Mouse (Mus musculus): Measurements from ENCODE around the gene Oas1g.
"Not testable (repeated sequence)": the region's sequence is repeated elsewhere in the genome, so short reads cannot be mapped to it uniquely, and the experiment has no call there.

The Oas1g gene

DNA sequence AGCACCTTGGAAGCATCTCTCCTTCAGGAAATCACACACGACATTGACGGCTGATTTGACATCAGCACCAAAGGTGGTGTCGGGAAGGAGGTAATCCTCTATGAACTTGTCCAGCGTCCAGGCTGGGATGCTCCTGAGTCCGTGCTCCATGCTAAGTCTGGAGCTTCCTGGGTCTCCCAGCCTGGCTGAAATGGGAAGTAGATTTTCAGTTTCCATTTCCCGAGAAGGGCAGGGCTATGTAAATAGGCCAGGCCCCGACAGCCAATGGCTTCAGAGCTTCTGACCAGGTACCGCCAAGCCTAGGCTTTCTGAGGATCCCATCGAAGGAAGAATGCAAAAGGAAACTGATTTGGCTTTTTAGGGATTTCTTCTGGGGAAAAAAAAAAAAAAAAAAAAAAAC, at the start of gene Oas1g:
TSS of gene Oas1g (minus strand) at position 201 of the 400 bp plus-strand sequence.
- not testable (repeated sequence) for DNase-seq (ENCODE audit: low read depth, low spot score)

DNA sequence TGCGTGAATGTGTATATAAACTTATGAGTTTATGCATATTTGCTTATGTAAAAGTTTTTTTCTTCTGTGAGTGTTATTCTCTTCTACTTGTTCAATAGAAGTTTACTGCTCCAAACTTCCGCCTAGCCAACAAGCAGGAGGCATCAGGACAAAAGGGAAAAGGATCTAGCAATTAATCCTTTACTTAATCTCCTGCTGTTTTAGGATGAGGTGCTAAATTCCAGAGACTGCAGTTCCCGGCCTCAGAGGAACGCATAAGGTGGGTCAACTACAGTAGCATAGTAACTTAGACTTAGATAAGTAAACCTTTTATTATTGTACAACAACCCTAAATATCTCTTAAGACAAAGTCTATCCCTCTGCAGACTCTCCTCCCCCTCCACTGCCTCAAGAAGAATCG, 46.6 kb upstream of the Oas1g start:
- DNase-seq (ENCODE audit: low read depth, low spot score): no peak

DNA sequence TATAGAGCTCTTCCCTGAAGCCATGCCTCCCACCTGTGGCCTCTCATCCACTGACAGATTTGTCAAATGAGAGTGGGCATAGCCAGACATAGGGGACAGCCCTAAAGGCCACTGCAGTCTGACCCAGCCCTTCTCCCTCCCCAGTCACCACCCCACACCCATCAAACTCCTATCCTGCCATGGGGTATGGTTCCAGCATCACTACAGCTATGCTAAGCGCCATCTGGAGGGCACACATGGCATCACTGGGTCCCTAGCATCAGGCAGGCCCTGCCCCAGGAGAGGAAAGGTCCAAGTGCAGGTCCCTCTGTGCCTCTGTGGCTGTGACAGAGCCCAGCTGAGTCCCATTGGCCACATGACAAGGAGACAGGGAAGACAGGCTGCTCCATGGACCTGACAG, 39.6 kb upstream of the Oas1g start:
- DNase-seq (ENCODE audit: low read depth, low spot score): no peak

DNA sequence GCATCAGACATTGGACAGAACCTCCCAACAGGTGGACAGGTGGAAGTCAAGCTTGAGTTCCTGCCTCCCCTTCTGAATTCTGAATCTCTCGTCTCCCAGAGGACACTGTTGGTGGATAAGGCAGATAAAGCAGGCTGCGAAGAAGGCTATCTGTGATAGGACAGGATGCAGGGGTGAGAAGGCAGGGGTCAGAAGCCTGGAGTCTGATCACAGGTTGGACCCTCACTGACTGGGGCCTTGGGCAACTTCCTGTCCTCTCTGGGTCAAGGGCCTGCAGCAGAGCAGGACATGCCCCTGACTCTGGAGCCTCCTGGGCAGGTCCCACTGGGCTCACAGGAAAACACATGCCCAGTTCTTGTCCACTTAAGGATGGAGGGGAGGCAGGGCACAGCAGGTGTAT, 38.9 kb upstream of the Oas1g start:
- DNase-seq (ENCODE audit: low read depth, low spot score): not testable (repeated sequence)

DNA sequence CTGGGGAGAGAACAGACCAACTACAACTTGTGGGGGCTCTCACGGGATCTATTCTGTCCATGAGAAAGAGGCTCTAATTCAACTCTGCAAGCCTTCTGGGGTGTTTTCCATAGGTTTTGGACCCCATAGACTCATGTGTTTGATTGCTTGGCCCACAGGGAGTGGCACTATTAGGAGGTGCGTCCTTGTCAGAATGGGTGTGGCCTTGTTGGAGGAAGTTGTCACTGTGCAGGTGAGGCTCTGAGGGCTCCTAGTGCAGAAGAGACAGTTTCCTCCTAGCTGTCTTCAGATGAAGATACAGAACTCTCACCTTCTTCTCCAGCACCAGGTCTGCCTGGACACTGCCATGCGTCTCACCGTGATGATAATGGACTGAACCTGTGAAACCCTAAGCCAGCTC, 37.1 kb upstream of the Oas1g start:
- DNase-seq (ENCODE audit: low read depth, low spot score): not testable (repeated sequence)

DNA sequence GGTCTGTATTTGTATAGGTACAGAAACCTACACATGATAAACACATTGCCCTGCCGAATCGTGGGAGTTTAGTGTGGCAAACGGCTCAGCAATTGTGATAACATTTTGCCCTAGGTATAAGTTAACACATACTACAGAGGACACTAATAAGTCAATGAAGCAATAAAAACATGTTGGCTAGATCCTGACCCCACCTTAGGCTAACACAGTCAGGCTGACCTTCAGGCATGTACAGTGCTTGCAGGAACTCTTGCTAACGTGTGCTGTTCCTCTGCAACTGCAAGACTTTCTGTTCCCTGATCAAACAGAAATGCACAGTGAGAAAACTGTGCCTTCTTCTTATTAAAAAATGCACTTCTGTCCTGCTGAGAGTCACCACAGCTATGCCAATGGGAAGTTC, 36.6 kb upstream of the Oas1g start:
- DNase-seq (ENCODE audit: low read depth, low spot score): no peak

DNA sequence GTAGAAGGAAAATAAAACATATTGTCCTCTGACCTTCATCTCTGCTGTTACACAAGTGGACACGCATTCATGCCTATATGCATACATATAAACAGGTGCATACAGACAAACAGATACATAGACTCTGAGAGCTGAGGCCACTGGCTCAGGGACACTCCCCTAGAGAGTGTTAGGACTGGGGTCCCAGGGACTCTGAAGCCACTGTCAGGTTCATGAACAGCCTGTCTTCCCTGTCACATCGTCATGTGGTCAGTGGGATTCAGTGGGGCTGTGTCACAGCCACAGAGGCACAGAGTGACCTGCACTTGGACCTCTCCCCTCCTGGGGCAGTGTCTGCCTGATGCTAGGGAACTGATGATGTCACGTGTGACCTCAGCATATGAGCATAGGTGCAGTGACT, 32.9 kb upstream of the Oas1g start:
- no peak for DNase-seq (ENCODE audit: low read depth, low spot score)

DNA sequence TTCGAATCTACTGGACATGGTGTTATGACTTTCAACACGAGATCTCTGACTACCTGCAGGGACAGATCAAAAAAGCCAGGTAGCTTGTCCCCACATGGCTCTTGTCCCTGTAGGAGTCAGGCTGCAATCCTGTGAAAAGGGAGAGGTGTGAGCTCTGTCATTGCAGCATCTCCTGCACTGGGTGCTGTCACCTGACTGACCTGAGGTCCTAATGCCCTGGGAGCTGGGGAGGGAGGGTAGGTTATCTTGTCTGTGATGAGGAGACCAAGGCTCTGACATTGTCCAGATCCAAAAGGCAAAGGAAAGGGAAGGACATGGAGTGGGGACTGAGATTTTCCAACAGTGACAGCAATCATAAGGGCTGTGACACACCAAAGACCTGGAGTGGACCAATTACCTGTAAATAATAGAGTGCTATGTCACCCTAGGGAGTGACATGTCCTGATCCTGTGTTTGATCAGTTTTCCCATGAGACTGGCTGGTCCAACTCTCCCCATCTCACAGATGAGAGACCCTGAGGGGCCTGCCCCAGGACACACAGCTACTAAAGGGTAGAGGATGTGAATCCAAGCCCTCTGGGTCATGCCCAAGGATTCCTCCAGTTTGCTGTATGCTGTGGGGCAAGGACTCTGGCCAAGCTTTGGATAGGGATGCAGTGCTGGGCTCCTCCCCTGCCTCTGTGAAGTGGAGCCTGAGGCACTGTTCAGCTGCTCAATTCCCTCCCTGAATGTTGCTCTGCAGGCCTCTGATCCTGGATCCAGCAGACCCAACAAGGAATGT, 31.9 kb upstream of the Oas1g start:
- not testable (repeated sequence) for DNase-seq (ENCODE audit: low read depth, low spot score)

DNA sequence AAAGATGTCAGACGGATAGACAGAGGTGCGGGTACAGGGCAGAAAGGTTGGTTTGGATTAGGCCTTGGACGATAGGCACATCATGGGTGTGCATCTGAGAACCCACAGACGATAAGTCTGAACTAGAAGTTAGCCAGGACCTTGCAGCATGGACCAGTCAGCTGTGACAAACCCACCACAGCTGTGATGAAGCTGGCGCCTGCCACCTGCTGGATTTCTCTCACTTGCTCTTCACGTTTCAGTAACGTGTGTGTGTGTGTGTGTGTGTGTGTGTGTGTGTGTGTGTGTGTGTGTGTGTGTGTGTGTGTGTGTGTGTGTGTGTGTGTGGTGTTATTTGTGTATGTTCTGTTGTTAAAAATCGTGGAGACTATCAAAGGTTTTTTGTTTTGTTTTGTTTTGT, 26.8 kb upstream of the Oas1g start, which contains the start of gene Oas1d:
TSS of gene Oas1d (plus strand) at position 333 of the 400 bp plus-strand sequence.
- DNase-seq (ENCODE audit: low read depth, low spot score): not testable (repeated sequence)

DNA sequence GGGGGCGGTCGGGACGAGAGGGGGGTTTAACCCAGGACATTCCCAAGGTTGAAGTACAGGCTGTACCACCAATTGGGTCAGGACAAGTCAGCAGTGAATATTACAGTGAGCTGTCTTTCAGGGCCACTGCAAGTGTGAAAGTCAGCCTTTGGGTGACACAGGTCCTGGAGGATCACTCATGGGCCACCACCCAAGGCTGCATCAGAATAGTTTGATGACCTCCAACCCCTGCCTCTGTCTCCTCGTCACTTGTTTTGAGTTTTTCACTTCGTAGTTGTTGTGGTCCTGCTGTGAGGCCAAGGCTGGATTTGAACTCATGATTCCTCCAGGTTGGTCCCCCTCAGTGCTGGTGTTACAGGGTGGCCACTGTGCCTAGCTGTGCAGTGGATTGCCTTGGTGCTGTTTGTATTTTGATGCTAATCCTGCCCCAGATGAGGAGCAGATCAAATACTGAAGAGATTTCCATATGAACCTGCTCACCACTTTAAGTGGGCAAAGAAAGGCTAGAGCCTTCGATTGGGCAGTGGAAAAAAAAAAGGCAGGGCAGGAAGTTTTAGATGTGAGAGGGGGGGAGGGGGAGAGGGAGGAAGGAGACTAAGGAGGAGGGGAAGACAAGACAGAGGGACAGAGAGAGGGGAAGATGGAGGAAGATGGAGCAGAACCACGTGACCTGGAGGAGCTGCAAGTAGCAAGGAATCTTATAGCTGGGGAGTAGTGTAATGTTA, 20.9 kb upstream of the Oas1g start:
- no peak for DNase-seq (ENCODE audit: low read depth, low spot score)

DNA sequence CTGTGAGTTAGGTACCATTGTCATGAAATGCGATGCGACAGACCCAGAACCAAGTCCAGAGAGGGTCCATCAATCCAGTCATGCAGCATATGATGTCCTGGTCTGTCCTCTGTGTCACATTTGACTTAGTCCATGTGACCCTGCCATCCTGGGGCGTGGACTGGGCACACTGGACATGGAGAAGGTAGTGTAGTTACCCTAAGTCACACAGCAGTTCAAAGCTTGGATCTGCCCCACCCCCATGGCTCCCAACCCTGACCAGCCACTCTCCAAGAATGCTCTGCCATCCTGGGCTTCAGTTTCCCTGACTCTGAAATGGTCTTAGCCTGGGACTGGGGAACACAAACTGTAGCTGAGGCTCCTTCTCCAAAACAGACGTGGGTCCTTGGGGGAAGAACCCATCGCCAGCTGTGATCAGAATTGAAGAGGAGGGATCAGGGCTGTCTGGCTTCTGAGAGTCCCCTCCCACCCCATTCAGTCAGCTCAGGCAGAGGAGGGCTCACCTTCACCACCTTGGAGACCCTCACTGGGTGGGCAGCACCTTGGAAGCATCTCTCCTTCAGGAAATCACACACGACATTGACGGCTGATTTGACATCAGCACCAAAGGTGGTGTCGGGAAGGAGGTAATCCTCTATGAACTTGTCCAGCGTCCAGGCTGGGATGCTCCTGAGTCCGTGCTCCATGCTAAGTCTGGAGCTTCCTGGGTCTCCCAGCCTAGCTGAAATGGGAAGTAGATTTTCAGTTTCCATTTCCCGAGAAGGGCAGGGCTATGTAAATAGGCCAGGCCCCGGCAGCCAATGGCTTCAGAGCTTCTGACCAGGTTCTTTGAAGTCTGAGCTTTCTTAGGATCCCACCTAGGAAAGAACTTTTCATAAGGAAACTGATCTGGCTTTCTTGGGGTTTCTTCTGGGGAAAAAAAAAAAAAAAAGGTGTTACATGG, 19.6 kb upstream of the Oas1g start, which contains the start of gene Oas1a:
TSS of gene Oas1a (minus strand) at position 731 of the 943 bp plus-strand sequence.
- not testable (repeated sequence) for DNase-seq (ENCODE audit: low read depth, low spot score)

DNA sequence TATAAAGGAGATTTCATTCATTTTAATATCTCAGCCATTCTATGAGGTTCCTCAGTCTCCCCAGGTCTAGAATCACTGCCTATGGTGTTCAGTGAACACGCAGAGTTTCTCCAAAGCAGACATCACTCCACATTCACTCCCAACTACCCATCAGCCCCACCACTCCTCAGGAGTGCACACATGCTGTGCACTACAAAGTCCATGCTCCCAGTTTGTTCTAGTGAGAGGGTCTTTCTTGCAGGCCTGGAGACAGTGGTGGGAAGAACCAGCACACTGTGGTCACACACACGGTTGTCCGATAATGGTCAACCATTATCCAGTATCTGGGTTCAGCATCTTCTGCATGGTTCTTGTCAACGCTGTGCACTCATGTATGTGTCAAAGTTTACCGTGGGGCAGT, 14.6 kb upstream of the Oas1g start:
- no peak for DNase-seq (ENCODE audit: low read depth, low spot score)

DNA sequence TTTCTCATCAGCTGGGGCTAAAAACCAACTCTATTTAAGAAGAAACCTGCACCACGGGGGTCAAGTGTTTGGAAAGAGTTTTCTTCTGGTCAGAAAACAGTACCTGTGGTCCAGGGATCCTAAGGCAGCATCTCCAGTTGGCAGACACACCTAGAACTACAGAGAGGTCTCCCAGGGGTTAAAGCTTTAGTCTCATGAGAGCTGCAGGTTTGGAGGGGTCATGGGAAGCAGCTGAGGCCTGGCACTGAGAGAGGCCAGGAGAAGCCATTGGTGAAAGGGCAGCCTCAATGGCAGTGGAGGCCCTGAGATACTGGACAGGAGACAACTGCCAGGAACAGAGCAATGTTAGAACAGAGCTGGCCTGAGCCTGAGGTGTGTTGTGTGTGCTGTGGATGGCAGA, 13.3 kb upstream of the Oas1g start:
- DNase-seq (ENCODE audit: low read depth, low spot score): no peak

DNA sequence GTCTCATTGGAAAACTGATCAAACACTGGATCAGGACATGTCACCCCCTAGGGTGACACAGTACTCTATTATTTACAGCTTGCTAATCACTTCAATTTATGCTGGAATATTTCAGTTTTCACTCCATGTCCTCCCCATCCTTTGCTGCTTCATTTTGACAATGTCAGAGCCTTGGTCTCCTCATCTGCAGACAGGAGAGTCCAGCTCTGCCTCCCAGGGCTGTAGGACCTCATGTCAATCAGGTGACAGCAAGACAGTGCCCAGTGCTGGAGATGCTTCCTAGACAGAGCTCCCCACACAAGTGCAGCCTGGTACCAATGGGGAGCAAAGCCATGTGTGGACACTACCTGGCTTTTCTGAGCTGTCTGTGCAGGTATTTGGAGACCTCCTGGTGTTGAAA, 11.3 kb upstream of the Oas1g start:
- no peak for DNase-seq (ENCODE audit: low read depth, low spot score)

DNA sequence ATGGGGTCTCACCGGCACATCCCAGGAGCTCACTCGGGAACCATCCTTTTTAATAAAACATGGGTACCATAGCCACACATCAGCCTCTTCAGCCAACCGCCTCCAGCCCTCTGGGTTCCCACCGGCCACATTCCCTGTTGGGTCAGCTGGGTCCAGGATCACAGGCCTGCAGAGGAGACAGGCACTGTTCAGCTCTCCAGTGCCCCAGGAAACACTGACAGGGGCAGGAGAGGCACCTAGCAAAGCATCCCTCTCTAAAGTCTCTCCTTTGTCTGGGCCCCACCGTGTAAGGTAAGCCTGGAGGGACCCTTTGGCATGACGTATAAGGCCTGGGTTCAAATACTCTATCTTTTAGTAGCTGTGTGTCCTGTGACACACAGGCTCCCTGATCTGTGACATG, 10.9 kb upstream of the Oas1g start:
- DNase-seq (ENCODE audit: low read depth, low spot score): no peak

DNA sequence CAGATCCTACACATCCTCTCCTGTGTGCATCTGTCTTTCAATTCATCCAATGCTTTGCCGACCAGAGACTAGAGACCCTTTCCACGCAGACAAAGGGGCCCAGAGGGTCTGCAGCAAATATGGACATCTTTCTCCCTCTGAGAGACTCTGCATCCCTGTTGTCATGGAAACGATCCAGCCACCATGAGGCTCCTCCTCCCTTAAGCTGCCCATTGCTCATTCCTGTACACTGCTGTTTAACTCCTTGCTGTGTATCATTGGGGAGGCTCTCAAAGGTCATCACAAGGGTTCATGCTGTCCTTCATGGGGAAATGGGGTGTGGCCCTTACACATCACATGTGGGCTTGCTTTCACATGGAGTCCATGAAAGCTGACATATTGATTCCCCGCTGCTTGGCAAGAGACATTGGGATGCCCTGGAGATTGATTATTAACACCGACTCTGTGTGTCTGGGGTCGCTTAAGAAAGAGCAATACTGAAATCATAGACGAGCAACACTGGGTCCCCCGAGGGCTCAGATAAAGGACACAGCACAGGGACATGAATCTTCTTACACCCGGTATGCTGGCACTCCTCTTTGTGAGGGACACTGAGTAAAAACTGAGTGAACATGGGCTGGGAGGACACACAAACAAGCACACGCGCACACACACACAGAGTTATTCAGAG, 8.0 kb upstream of the Oas1g start:
- DNase-seq (ENCODE audit: low read depth, low spot score): no peak

DNA sequence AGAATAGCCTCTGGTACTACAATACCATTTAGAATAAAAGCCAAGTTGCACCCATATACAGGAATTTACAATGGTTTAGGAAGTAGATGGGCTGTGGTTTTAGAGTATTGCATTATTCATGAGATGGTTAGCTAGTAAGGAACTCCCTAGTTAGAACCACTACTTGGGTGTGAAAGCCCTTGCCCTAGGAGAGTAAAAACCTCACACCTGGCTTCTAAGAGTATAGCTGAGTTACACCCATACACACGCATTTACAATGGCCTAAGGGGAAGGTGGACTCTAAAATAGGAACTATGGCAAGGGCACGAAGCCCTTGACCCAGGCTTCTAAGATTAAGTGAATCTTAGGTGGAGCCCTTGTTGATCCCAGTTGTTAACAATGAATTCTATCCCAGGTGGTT, 7.3 kb upstream of the Oas1g start:
- DNase-seq (ENCODE audit: low read depth, low spot score): not testable (repeated sequence)

DNA sequence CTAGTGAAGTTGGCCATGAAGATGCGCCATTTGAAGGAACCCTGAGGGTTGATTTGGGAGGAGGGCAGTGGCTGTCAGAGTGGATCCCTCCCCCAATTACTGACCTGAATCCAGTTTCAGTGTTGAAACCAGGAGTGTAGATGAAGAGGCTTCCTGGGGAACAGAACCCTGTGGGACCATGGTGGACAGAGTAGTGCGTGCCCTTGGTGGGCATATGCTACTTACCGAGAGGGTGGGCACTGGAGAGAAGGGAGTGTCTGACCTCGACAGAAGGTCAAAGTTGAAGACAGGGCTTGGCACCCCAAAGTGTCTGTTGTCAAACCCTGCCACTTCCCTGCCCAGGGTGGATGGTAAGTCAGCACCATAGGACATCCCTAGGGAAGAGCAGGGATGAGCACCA, 6.5 kb upstream of the Oas1g start:
- DNase-seq (ENCODE audit: low read depth, low spot score): not testable (repeated sequence)

DNA sequence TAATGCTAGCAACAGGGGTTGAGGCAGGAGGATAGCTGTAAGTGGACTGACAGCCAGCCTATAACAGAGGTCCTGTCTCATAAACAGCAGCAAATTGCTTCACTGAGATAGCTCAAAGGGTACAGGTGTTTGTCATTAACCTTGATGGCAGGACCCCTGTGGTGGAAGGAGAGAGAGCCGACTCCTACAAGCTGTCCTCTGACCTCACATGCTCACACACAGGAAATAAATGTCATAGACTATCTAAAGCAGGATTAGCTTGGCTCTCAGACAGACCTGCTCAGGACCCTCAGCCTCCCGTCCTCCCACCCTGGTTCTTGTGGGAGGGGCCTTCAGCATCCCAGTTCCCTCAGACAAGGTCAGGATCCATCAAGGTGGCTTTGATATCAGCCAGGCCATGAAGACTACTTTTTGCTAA, 4.8 kb upstream of the Oas1g start:
- DNase-seq (ENCODE audit: low read depth, low spot score): no peak

DNA sequence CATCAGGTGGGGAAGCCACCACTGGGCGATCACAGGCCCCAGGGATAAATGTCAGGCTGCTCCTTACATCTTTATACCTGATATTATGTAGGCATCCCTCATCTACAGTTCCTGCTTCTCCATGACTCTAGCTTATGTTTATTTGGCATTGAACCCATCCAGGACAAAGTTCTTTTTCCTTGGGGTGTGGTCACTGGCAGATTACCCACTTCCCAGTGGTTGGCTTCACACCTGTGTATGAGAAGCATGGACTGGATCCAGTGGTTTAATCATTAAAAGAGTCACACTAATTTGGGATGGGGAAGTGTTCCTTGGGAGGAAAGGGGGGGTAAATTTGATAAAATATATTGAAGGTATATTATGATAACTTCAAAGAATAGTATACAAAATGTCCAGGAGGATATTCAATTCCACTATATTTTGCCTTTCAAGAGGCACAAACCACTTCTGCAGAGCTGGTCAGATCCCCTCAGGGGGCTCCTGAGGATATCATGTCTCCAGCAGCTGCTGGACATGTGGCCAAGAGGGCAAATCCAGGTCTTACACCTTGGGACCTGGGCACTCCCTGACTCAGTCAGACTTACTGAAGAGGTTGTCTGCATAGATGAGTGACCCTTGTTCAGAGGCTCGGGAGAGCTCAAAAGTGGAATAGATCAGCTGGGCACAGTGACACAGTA, 4.3 kb upstream of the Oas1g start:
- DNase-seq (ENCODE audit: low read depth, low spot score): not testable (repeated sequence)

DNA sequence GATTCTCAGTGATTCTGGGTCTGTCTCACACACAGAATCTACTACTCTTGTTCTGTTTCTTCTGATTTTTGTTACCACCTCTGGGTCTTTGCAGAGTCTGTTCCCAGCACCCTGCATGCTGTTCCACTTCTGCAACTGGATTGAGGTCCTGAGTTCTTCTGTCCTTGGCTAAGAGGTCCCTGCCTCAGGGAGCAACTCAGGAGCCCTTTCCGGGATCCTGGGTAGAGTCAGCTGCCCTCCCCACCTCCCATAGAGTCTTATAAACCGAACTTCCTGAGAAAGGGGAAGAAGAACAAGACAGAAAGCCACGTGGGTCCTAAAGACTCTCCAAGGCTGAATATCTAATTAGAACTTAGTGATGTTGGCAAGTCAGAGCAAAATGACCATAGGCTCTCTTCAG, 3.6 kb upstream of the Oas1g start:
- DNase-seq (ENCODE audit: low read depth, low spot score): no peak

All from retina, adult 2 months (tissue).